Mouse (Mus musculus) myocyte (in vitro differentiated cells): ENCODE data around the gene Amfr. TPM values are rescaled to one million over a fixed set of nuclear protein-coding genes. Genes with fewer than 3 reads are reported as not detected.

Experiments
- H3K27me3 ChIP-seq: one replicate; pipeline ENCODE4 v1.6.1; 2011; ENCODE audit not compliant: control insufficient read depth, insufficient read depth, insufficient read length
- H3K36me3 ChIP-seq: one replicate; pipeline ENCODE4 v1.6.1; 2011; ENCODE audit not compliant: control insufficient read depth, insufficient read depth
- H3K4me2 ChIP-seq: one replicate; pipeline ENCODE4 v1.6.1; 2011; ENCODE audit warnings: low read depth, control low read depth
- H3K4me3 ChIP-seq: one replicate; pipeline ENCODE4 v1.5.1; 2011; ENCODE audit warnings: mild to moderate bottlenecking, control low read depth, moderate library complexity
- H3K79me2 ChIP-seq: one replicate; pipeline ENCODE4 v1.6.1; 2011; ENCODE audit not compliant: control insufficient read depth, insufficient read depth
- H3ac ChIP-seq: one replicate; pipeline ENCODE4 v1.6.1; 2011; ENCODE audit not compliant: control insufficient read depth, insufficient read length
- CEBPB ChIP-seq: IDR thresholded peaks from 2 replicates; pipeline ENCODE4 v1.6.1; 2011; ENCODE audit warnings: mild to moderate bottlenecking, moderate library complexity; ENCODE audit not compliant: poor library complexity, insufficient read depth, severe bottlenecking
- E2F4 ChIP-seq: IDR thresholded peaks from one replicate; pipeline ENCODE4 v1.6.1; 2011; ENCODE audit warnings: mild to moderate bottlenecking, control low read depth, moderate library complexity; ENCODE audit not compliant: insufficient read depth
- MAX ChIP-seq: IDR thresholded peaks from one replicate; pipeline ENCODE4 v1.6.1; 2011; ENCODE audit warnings: low read depth, mild to moderate bottlenecking, control low read depth
- MYOD1 ChIP-seq, 3 experiments: IDR thresholded peaks; one replicate each; pipeline ENCODE4 v1.6.1; 2011; ENCODE audit warnings: control low read depth in 2 of 3, low read depth in 2 of 3, mild to moderate bottlenecking in 2 of 3, moderate library complexity in 1 of 3; ENCODE audit not compliant: insufficient read length in 2 of 3, control insufficient read depth in 1 of 3
- MYOG ChIP-seq, 3 experiments: IDR thresholded peaks; one replicate each; pipeline ENCODE4 v1.6.1; 2011; ENCODE audit warnings: control low read depth in 2 of 3, low read depth in 2 of 3, mild to moderate bottlenecking in 2 of 3; ENCODE audit not compliant: insufficient read length in 2 of 3, control insufficient read depth in 1 of 3, insufficient read depth in 1 of 3
- POLR2A ChIP-seq: IDR thresholded peaks from one replicate; pipeline ENCODE4 v1.6.1; 2011; ENCODE audit warnings: low read depth, mild to moderate bottlenecking, control low read depth, moderate library complexity; ENCODE audit not compliant: insufficient read length
- POLR2AphosphoS2 ChIP-seq: IDR thresholded peaks from one replicate; pipeline ENCODE4 v1.6.1; 2011; ENCODE audit warnings: low read depth, control low read depth; ENCODE audit not compliant: insufficient read length
- REST ChIP-seq: IDR thresholded peaks from one replicate; pipeline ENCODE4 v1.6.1; 2011; ENCODE audit warnings: mild to moderate bottlenecking, control low read depth, moderate library complexity; ENCODE audit not compliant: insufficient read depth, insufficient read length
- SRF ChIP-seq: IDR thresholded peaks from one replicate; pipeline ENCODE4 v1.6.1; 2011; ENCODE audit warnings: low read depth; ENCODE audit not compliant: control insufficient read depth, insufficient read length
- TCF12 ChIP-seq: IDR thresholded peaks from one replicate; pipeline ENCODE4 v1.6.1; 2011; ENCODE audit warnings: mild to moderate bottlenecking, control low read depth; ENCODE audit not compliant: poor library complexity, insufficient read depth, severe bottlenecking
- TCF3 ChIP-seq: IDR thresholded peaks from one replicate; pipeline ENCODE4 v1.6.1; 2011; ENCODE audit warnings: low read depth, control low read depth; ENCODE audit not compliant: insufficient read length
- USF1 ChIP-seq: IDR thresholded peaks from one replicate; pipeline ENCODE4 v1.6.1; 2011; ENCODE audit warnings: low read depth, mild to moderate bottlenecking, control low read depth, moderate library complexity
- polyA plus RNA-seq: library from polyadenylated mRNA; unstranded; fragments of >200 nt; fragmentation: generic; extraction: Trizol; gene quantifications from one replicate; pipeline ENCODE4 v1.2.1, GENCODE M21; 2012; ENCODE audit warnings: missing spikeins

The Amfr gene
- polyA plus RNA-seq, 1 experiment: 111 TPM

- TF ChIP-seq REST: no peak
- no peak for TF ChIP-seq E2F4
- TF ChIP-seq MAX: no peak
- no peak for TF ChIP-seq SRF
- no peak for TF ChIP-seq USF1
- no peak for TF ChIP-seq TCF12
- TF ChIP-seq TCF3: no peak
- TF ChIP-seq CEBPB: no peak
- TF ChIP-seq POLR2A: no peak
- TF ChIP-seq POLR2AphosphoS2: no peak
- TF ChIP-seq MYOD1 (IDR thresholded peaks at IDR 0.05; ENCODE audit: control insufficient read depth in 1 of 3, insufficient read length in 2 of 3, low read depth in 2 of 3): no peak
- no peak for TF ChIP-seq MYOG (IDR thresholded peaks at IDR 0.05; ENCODE audit: control insufficient read depth in 1 of 3, insufficient read depth in 1 of 3, insufficient read length in 2 of 3, low read depth in 2 of 3)
- Histone ChIP-seq H3K4me3 (no peak overlapping the region), H3K36me3 (peaks cover 63% of the 10 kb centered on the region), H3ac (no peak overlapping the region), H3K79me2 (peaks cover 41% of the 10 kb centered on the region), H3K4me2 (no peak overlapping the region), H3K27me3 (no peaks in the 10 kb centered on the region)
These were observed 17.1 kb upstream of the Amfr start for GRCm38 (mm10) chr8:94029701-94030100.

DNA sequence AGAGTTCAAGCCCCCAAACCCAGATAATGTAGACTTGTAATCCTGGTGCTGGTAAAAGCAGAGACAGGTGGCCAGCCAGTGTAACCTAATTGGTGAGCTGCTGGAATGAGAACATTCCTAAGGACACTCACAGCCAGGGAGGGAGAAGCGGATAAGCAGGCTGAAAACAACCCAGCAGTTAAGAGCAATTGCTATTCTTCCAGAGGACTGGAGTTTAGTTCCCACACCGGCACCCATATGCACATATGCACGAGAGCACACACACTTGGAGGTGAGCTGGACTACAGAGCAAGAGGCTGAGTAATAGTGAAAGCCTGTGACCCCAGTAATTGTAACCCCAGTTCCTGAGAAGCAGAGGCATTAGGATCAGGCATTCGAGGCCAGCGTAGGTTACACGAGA lies 11.3 kb upstream of the Amfr start:
- no peaks in the 10 kb centered on the region for H3K27me3 ChIP-seq
- no peaks in the 10 kb centered on the region for H3K79me2 ChIP-seq
- H3K4me3 ChIP-seq: no peak overlapping the region
- no peak overlapping the region for H3ac ChIP-seq
- TF ChIP-seq REST: no peak
- no peak for TF ChIP-seq MYOG (IDR thresholded peaks at IDR 0.05; ENCODE audit: control insufficient read depth in 1 of 3, insufficient read depth in 1 of 3, insufficient read length in 2 of 3, low read depth in 2 of 3)
- TF ChIP-seq POLR2A: no peak
- TF ChIP-seq TCF12: no peak
- TF ChIP-seq USF1: no peak
- TF ChIP-seq TCF3: no peak
- no peak for TF ChIP-seq CEBPB
- TF ChIP-seq SRF: no peak
- no peak for TF ChIP-seq E2F4
- TF ChIP-seq POLR2AphosphoS2: no peak
- TF ChIP-seq MAX: no peak
- TF ChIP-seq MYOD1 (IDR thresholded peaks at IDR 0.05; ENCODE audit: control insufficient read depth in 1 of 3, insufficient read length in 2 of 3, low read depth in 2 of 3): no peak
- peaks cover 63% of the 10 kb centered on the region for H3K36me3 ChIP-seq
- H3K4me2 ChIP-seq: no peak overlapping the region

GRCm38 (mm10) chr8:94013026-94013612 lies 477 bp upstream of the Amfr start:
- Histone ChIP-seq H3K4me3 (peak overlapping the region; percentile 71), H3K27me3 (no peaks in the 10 kb centered on the region), H3K79me2 (peaks cover 37% of the 10 kb centered on the region), H3K36me3 (no peaks in the 10 kb centered on the region), H3ac (peak overlapping the region; percentile 97), H3K4me2 (peak overlapping the region; percentile 92)
- no peak for TF ChIP-seq SRF
- TF ChIP-seq POLR2A: no peak
- TF ChIP-seq TCF12: no peak
- no peak for TF ChIP-seq E2F4
- no peak for TF ChIP-seq REST

GRCm38 (mm10) chr8:94011076-94012012 lies 1.3 kb downstream of the Amfr start:
- Histone ChIP-seq H3K36me3 (no peaks in the 10 kb centered on the region), H3K79me2 (peaks cover 55% of the 10 kb centered on the region), H3K4me3 (peak overlapping the region; percentile 71), H3ac (peak overlapping the region; percentile 97), H3K4me2 (peak overlapping the region; percentile 78), H3K27me3 (no peaks in the 10 kb centered on the region)
- TF ChIP-seq MYOG (IDR thresholded peaks at IDR 0.05; ENCODE audit: control insufficient read depth in 1 of 3, insufficient read depth in 1 of 3, insufficient read length in 2 of 3, low read depth in 2 of 3) (no peak), TCF3 (no peak), MAX (no peak), CEBPB (no peak), TCF12 (no peak), USF1 (no peak), POLR2AphosphoS2 (no peak), POLR2A (no peak), SRF (no peak), REST (no peak), E2F4 (no peak), MYOD1 (IDR thresholded peaks at IDR 0.05; ENCODE audit: control insufficient read depth in 1 of 3, insufficient read length in 2 of 3, low read depth in 2 of 3) (no peak)
